Mouse (Mus musculus) embryo, embryonic 11.5 days (tissue): Measurements from ENCODE around the gene Mtus2.

Source experiments
- DNase-seq: peaks from one replicate; pipeline ENCODE4 v3.0.0-alpha.2; 2012; ENCODE audit warnings: low read depth, low spot score

The Mtus2 gene

GRCm38 (mm10) chr5:148027985-148028384 is 70.9 kb downstream of the Mtus2 start:
- no peak for DNase-seq

- no peak for DNase-seq
These were observed 84.5 kb downstream of the Mtus2 start for GRCm38 (mm10) chr5:148041661-148042060.

- no peak for DNase-seq
These were observed 91.1 kb downstream of the Mtus2 start for GRCm38 (mm10) chr5:148048200-148048599.

DNA sequence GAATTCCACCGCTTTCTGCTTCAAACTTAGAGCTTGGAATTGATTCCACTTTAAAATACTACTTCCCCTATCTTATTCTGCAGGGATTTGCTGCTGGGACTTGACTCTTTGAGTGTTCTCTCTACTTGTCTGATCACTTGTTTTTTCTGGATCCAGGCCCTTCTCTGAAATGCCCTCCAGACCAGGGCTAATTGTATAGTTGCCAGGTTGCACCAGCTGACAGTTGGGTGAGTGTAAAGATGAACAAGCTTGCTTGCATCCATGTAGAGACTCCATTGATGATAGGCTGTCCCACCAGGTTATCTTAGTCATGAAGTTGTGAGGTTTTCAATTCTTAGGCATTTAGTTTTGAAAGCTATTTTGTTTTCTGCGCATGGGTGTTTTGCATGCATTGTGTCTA is 92.2 kb downstream of the Mtus2 start:
- DNase-seq: no peak

DNA sequence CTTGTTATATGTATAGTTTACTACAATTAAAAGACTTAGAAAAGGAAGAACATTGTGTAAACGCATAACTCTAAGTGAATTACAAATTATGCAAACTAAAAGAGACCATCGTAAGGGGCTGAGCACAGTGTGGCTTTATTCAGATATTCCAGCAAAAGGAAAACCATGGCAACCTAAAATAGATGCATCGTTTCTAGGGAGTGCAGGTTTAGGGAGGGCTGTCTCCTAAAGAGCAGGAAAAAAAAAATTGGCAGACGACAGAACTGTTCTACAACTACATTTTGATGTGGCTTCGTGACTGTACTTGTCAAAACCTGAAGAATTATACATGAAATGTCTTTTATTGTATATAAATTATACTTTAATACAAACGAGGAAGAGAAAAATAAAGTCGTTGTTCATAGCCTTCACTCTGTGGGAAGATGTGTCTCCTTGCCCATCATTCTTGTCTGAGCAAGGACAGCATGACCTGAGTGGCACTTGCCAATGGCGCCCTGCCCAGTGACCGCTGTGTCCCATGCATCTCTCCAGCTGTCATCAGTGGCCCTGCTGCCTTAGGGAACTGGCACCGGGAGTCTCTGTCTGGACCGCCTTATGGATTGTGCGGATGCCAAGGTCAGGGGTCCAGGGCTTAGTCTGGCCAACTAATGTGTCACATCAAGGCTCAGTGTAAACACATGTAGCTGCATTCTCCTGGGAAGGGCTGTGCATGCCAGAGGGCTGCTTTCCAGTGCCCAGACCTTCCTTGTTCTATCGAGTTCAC is 95.9 kb downstream of the Mtus2 start:
- no peak for DNase-seq

DNA sequence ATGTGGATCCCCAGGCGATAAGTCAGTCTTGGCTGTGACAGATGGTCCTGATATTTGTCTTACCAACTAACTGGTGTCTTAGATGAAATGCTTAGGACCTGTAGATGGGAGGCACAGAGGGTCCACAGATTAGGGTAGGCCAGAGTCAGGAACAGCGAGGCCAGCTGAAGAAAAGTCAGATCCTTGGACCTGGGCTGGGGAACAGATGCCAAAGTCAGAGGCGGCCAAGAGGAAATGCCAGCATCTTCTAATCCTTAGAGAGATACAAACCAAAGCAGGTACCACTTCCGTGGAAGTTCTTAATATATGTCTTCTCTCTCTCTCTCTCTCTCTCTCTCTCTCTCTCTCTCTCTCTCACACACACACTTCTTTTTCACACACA is 96.5 kb downstream of the Mtus2 start:
- DNase-seq: no peak

GRCm38 (mm10) chr5:148056831-148057230 is 99.7 kb downstream of the Mtus2 start:
- DNase-seq: no peak

DNA sequence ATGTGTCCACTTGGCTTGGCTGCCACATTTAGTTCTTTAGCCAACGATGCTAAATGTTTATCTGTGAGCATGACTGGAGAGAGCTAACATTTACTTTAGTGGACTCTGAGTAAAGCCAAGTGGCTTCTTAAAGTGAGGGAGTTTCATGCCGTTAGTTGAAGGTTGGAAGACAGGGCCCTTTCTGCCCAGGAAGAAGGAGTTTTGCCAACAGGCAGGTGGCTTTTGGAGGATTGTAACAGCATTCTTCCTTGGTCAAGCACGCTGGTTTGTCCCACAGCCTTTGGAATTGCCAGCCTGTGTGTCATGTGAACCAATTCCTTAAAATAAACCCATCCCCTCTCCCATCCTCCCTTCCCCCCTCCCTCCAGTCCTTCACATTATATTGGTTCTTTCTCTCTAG is 100.3 kb downstream of the Mtus2 start:
- no peak for DNase-seq

DNA sequence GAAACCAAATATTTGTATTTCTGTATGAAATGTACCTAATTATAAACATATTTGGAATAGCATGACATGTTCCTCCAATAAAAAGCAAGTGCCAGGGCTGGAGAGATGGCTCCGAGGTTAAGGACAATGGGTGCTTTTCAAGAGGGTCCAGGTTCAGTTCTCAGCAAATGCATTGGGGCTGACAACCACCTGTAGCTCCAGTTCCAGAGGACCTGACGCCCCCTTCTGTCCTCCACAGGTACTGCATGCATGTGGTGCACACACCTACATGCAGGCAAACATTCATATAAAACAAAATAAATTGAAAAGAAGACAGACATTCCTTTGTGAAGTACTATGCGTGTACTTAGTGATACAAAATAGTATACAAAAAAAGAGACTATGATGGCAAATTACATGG is 102.2 kb downstream of the Mtus2 start:
- no peak for DNase-seq

GRCm38 (mm10) chr5:148061869-148062268 is 104.7 kb downstream of the Mtus2 start:
- no peak for DNase-seq

GRCm38 (mm10) chr5:148063745-148064144 is 106.6 kb downstream of the Mtus2 start:
- DNase-seq: no peak

DNA sequence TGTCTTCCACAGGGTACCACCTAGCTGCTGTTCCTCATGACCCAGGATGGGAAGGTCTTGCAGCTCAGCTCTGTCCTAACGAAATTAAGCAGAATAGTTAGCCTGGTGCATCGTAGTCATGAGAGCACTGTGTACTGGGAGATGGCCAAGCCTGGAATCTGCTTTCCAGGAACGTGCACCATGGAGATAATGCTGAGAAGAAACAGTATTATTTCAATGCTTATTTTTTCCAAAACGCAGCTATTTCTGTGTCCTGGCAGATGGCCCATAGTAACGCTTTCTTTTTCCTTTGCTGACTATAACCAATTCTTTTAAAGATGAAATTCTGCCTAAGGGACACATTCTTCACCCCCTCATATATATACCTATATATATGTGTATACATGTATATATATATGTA is 108.1 kb downstream of the Mtus2 start:
- DNase-seq: no peak

DNA sequence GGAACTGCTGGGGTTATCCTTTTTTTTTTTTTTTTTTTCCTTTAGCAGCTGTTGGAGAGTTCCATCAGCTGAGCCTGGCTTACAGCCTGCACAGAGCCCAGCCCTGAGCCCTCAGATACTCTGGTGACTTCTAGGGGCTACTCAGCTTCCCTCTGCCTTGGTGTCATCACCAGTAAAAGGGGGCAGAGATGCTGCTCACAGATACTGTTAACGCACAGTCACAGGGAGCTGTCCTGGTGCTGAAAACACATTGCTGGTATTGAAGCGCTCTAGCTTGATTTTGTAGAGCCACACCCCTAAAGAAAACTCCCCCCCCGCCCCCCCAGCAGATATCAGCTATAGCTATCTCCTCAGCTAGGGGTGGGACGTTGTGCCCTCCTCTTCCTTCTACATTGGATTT is 112.8 kb downstream of the Mtus2 start:
- DNase-seq: peak; percentile 51

GRCm38 (mm10) chr5:148071800-148072199 is 114.7 kb downstream of the Mtus2 start:
- DNase-seq: peak; percentile 61

DNA sequence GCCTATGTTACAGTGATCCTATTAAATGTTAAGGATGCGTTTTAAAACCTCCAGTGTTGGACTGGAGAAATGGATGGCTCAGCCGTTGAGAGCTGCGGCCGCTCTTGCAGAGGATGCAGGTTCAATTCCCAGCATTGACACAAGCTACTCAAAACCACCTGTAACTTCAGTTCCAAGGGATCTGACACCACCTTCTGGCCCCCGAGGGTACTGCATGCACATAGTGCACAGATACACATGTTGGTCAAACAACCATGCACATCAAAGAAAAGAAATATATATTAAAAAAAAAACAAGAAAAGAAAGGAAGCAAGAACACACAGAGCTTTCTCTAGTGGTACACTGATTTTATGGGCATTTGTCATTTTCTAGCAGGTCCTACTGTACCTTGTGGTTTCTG is 116.3 kb downstream of the Mtus2 start:
- no peak for DNase-seq

- DNase-seq: no peak
These were observed 122.6 kb downstream of the Mtus2 start for GRCm38 (mm10) chr5:148079732-148080131.

GRCm38 (mm10) chr5:148083541-148083940 is 126.4 kb downstream of the Mtus2 start:
- DNase-seq: no peak

DNA sequence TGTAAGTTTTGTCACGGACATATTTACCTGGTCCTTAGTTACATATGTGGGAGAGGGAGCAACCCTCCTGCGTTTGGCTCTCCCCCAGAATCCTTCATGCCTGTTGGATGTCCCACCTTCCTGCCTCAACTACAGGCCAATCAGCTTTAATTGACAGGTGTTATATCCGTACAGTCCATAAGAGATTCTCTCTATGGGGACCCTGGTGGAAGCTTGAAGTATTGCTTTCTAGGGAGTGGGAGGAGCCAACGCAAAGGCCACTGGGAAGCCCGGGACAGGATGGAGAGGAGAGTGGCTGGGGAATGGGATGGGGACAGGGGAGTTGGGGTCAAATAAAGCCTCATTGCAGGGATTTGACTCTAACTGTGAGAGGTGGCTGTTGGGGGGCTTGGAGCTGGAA is 127.6 kb downstream of the Mtus2 start:
- DNase-seq: no peak

DNA sequence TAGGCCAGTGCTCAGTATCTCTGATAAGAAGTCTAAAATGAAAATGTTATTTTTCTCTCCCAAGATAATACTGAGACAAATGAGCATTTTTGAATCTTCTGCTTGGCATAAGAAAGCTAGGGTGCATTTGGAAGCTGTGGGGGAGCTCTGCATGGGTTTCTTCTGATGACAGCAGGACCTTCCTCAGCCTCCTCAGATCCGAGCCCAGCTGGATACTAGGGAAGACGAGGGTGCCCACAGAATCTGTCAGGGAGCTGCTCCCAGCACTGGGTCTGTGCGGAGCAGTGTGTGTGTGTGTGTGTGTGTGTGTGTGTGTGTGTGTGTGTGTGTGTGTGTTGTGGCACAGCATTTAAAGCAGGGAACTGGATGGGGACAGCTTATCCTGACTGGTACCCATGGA is 130.7 kb downstream of the Mtus2 start:
- DNase-seq: no peak

DNA sequence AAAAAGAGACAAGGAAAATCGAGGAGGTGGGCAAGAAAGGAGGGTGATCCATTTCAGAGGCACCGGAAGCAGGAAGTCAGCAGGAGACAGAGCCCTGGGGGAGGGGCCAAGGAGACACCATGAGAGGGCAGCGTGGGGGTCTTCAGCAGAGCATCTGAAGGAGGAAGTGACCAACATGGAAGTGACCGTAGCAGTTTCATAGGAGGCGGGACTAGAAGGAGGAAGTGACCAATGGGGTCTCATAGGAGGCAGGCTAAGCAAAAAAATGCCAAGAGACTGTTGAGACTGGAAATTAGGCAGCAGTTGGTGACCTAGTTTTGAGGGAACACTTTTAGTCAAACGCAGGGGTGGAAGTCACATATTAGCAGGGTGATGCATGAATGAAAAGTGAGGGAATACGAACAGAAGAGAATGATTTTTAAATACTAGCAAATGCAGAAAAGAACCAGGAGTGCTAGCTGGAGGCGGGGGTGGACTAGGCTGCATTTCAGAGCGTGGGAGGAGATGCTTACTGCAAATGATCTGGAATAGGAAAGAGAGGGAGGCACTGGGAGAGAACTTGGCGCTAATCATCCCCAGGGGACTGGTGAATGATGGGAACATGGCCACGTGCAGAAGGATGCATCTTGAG is 133.2 kb downstream of the Mtus2 start:
- DNase-seq: no peak

- no peak for DNase-seq
These were observed 137.5 kb downstream of the Mtus2 start for GRCm38 (mm10) chr5:148094640-148095039.

DNA sequence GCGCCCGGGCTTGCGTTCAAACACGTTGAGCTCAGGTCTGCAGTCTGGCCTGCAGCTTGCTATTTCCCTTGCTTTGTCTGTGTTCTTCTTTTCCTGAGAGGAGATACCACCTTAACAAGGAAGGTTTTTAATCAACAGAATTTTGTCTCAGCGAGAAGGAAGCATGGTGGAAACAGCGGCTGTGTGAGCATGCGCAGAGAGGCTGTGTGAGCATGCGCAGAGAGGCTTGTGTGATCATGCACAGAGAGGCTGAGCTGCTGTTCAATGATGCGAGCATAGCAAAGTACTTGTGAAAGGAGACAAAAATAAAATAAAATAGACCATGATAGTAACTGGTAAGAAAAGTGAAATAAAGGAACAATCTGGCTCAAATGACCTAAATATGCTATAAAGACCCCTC is 142.2 kb downstream of the Mtus2 start:
- no peak for DNase-seq

- DNase-seq: no peak
These were observed 150.2 kb downstream of the Mtus2 start for GRCm38 (mm10) chr5:148107324-148107723.

DNA sequence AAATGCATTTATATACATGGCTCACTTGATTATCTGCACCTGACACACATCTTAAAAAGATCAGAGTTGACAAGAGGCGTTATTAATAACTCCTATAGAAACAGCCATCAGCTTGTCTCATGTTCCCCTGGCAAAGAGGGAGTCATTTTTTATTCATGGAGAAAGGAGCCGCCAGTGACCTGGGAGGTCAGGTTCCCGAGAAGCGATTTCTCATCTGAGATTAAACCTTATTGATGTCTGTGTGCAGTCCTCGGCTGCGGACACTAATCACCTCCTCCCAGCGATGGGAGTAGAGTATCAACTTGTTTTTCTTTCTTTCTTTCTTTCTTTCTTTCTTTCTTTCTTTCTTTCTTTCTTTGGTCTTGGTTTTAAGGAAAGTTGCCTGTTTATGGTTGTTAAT is 150.8 kb downstream of the Mtus2 start:
- DNase-seq: no peak
